21 mouse cellular contexts compared by ENCODE assay signal in genomic region chr4:97912560-97912959, GRCm38 (mm10).
DNase-seq lines count a peak whose midpoint lies in the region; ATAC-seq and TF ChIP-seq lines count a peak whose summit lies in the region.
"Had no signal": no experiment of that assay in that cellular context is flagged by ENCODE, and none has a peak within 500 bp of the region (broad histone marks: within the 10 kb centered on the region; RNA-seq: fewer than 3 reads in every experiment).

No protein-coding gene starts in this region.

- H3K27ac ChIP-seq in forebrain, embryonic 15.5 days (replicated peaks), result peak overlapping the region; percentile 93
- H3K27ac ChIP-seq in forebrain, embryonic 11.5 days (ENCODE audit: low read depth, low read length), result no peak overlapping the region
- H3K27ac ChIP-seq in heart, postnatal 0 days (ENCODE audit: low read depth), result peak overlapping the region; percentile 58; the same call in 1 of the 2 replicates
- H3K27ac ChIP-seq in liver, adult 2 months (replicated peaks; ENCODE audit: insufficient read depth, low read depth, low read length), result peak overlapping the region; percentile 32; the same call in 1 of the 2 replicates
- H3K27ac ChIP-seq in liver, embryonic 12.5 days, result no peak overlapping the region
- peak overlapping the region; percentile 80; the same call in 1 of the 2 replicates for H3K27ac ChIP-seq in hindbrain, postnatal 0 days
- H3K27ac ChIP-seq: heart, embryonic 15.5 days; kidney, embryonic 15.5 days; limb, embryonic 13.5 days; liver, embryonic 14.5 days; midbrain, embryonic 10.5 days; midbrain, embryonic 15.5 days had no signal

- no peaks in the 10 kb centered on the region for H3K9me3 ChIP-seq in forebrain, embryonic 15.5 days
- no peaks in the 10 kb centered on the region for H3K9me3 ChIP-seq in forebrain, embryonic 11.5 days (ENCODE audit: control insufficient read depth, low read length)
- H3K9me3 ChIP-seq in heart, postnatal 0 days (replicated peaks; ENCODE audit: control insufficient read depth, low read length), result no peaks in the 10 kb centered on the region
- H3K9me3 ChIP-seq in liver, embryonic 12.5 days (replicated peaks), result no peaks in the 10 kb centered on the region
- H3K9me3 ChIP-seq in hindbrain, postnatal 0 days (ENCODE audit: low read length), result no peaks in the 10 kb centered on the region
- H3K9me3 ChIP-seq: heart, embryonic 15.5 days; kidney, embryonic 15.5 days; limb, embryonic 13.5 days; midbrain, embryonic 10.5 days; midbrain, embryonic 15.5 days had no signal

- no peaks in the 10 kb centered on the region for H3K36me3 ChIP-seq in forebrain, embryonic 15.5 days
- no peaks in the 10 kb centered on the region for H3K36me3 ChIP-seq in forebrain, embryonic 11.5 days (ENCODE audit: control insufficient read depth, insufficient read depth, low read length)
- H3K36me3 ChIP-seq in heart, postnatal 0 days (replicated peaks; ENCODE audit: control insufficient read depth, insufficient read depth, low read length), result no peaks in the 10 kb centered on the region
- no peaks in the 10 kb centered on the region for H3K36me3 ChIP-seq in liver, adult 2 months (ENCODE audit: control insufficient read depth, insufficient read depth, low read length)
- H3K36me3 ChIP-seq in liver, embryonic 12.5 days, result no peaks in the 10 kb centered on the region
- H3K36me3 ChIP-seq in hindbrain, postnatal 0 days (ENCODE audit: insufficient read depth, low read length), result no peaks in the 10 kb centered on the region
- H3K36me3 ChIP-seq: heart, embryonic 15.5 days; kidney, embryonic 15.5 days; midbrain, embryonic 10.5 days; midbrain, embryonic 15.5 days had no signal

- H3K4me1 ChIP-seq in forebrain, embryonic 15.5 days, result peaks cover 59% of the 10 kb centered on the region
- H3K4me1 ChIP-seq in forebrain, embryonic 11.5 days (replicated peaks; ENCODE audit: control insufficient read depth, insufficient read depth, low read length), result peaks cover 4% of the 10 kb centered on the region
- peaks cover 42% of the 10 kb centered on the region for H3K4me1 ChIP-seq in heart, postnatal 0 days (ENCODE audit: control insufficient read depth, insufficient read depth)
- H3K4me1 ChIP-seq in liver, adult 2 months (ENCODE audit: control insufficient read depth, insufficient read depth, low read length), result peaks cover 19% of the 10 kb centered on the region
- no peaks in the 10 kb centered on the region for H3K4me1 ChIP-seq in liver, embryonic 12.5 days
- H3K4me1 ChIP-seq in hindbrain, postnatal 0 days (ENCODE audit: insufficient read depth, low read length), result peaks cover 24% of the 10 kb centered on the region
- H3K4me1 ChIP-seq: kidney, embryonic 15.5 days had no signal

- TF ChIP-seq EP300 in heart, postnatal 0 days (IDR thresholded peaks at IDR 0.05; ENCODE audit: low read depth), result no peak

- ATAC-seq in forebrain, embryonic 15.5 days (replicated peaks), result no peak
- no peak for ATAC-seq in forebrain, embryonic 11.5 days (replicated peaks; ENCODE audit: low FRiP score)
- no peak for ATAC-seq in heart, postnatal 0 days (ENCODE audit: insufficient read depth, low read depth)
- ATAC-seq in liver, embryonic 12.5 days, result no peak
- ATAC-seq in hindbrain, postnatal 0 days, result no peak
- ATAC-seq: CD4-positive, CD25-positive, alpha-beta regulatory T cell, adult 4 months had no signal

- peaks cover 20% of the 10 kb centered on the region; the same call in 1 of the 2 replicates for H3K79me2 ChIP-seq in liver, adult 2 months (ENCODE audit: control insufficient read depth, insufficient read depth, low read length)

- TF ChIP-seq CTCF in heart, postnatal 0 days (IDR thresholded peaks at IDR 0.05; ENCODE audit: low read depth), result no peak
- TF ChIP-seq CTCF in liver, adult 2 months (IDR thresholded peaks at IDR 0.05; ENCODE audit: low read depth, low read length), result no peak
- no peak for TF ChIP-seq CTCF in hindbrain, postnatal 0 days (IDR thresholded peaks at IDR 0.05; ENCODE audit: low read depth)

- no peak overlapping the region for H3K4me3 ChIP-seq in forebrain, embryonic 15.5 days
- no peak overlapping the region for H3K4me3 ChIP-seq in forebrain, embryonic 11.5 days (ENCODE audit: low read depth, low read length)
- H3K4me3 ChIP-seq in heart, postnatal 0 days (ENCODE audit: low read depth, low read length), result no peak overlapping the region
- no peak overlapping the region for H3K4me3 ChIP-seq in liver, adult 2 months (ENCODE audit: insufficient read depth, low read depth, low read length)
- H3K4me3 ChIP-seq in liver, embryonic 12.5 days, result no peak overlapping the region
- no peak overlapping the region for H3K4me3 ChIP-seq in hindbrain, postnatal 0 days (ENCODE audit: low read length)
- H3K4me3 ChIP-seq: erythroblast, embryonic 14.5 days; heart, embryonic 15.5 days; kidney, embryonic 15.5 days; limb, embryonic 13.5 days; midbrain, embryonic 10.5 days; midbrain, embryonic 15.5 days had no signal

- no peaks in the 10 kb centered on the region for H3K27me3 ChIP-seq in forebrain, embryonic 15.5 days
- no peaks in the 10 kb centered on the region for H3K27me3 ChIP-seq in forebrain, embryonic 11.5 days (ENCODE audit: control insufficient read depth, insufficient read depth, low read length)
- no peaks in the 10 kb centered on the region for H3K27me3 ChIP-seq in heart, postnatal 0 days (ENCODE audit: control insufficient read depth, insufficient read depth, low read length)
- no peaks in the 10 kb centered on the region for H3K27me3 ChIP-seq in liver, adult 2 months (ENCODE audit: control insufficient read depth, insufficient read depth, low read length)
- no peaks in the 10 kb centered on the region for H3K27me3 ChIP-seq in liver, embryonic 12.5 days (replicated peaks)
- H3K27me3 ChIP-seq in hindbrain, postnatal 0 days (ENCODE audit: insufficient read depth, low read length), result no peaks in the 10 kb centered on the region
- H3K27me3 ChIP-seq: heart, embryonic 15.5 days; kidney, embryonic 15.5 days; limb, embryonic 13.5 days; midbrain, embryonic 15.5 days had no signal

- no peak overlapping the region for H3K4me2 ChIP-seq in forebrain, embryonic 15.5 days (replicated peaks)
- no peak overlapping the region for H3K4me2 ChIP-seq in forebrain, embryonic 11.5 days (ENCODE audit: low read depth, low read length, severe bottlenecking)
- H3K4me2 ChIP-seq in heart, postnatal 0 days (ENCODE audit: low read depth, low read length), result no peak overlapping the region
- H3K4me2 ChIP-seq in liver, embryonic 12.5 days, result no peak overlapping the region
- H3K4me2 ChIP-seq in hindbrain, postnatal 0 days (ENCODE audit: low read depth, low read length), result no peak overlapping the region
- H3K4me2 ChIP-seq: heart, embryonic 15.5 days; kidney, embryonic 15.5 days; limb, embryonic 13.5 days; lung, embryonic 14.5 days; midbrain, embryonic 15.5 days had no signal

- no peak overlapping the region for H3K9ac ChIP-seq in forebrain, embryonic 15.5 days (replicated peaks)
- no peak overlapping the region for H3K9ac ChIP-seq in forebrain, embryonic 11.5 days (ENCODE audit: low read length)
- no peak overlapping the region for H3K9ac ChIP-seq in heart, postnatal 0 days (replicated peaks; ENCODE audit: low read depth, low read length)
- no peak overlapping the region for H3K9ac ChIP-seq in liver, adult 2 months (ENCODE audit: low read depth, low read length)
- no peak overlapping the region for H3K9ac ChIP-seq in liver, embryonic 12.5 days
- H3K9ac ChIP-seq in hindbrain, postnatal 0 days (replicated peaks; ENCODE audit: low read length), result no peak overlapping the region
- H3K9ac ChIP-seq: heart, embryonic 15.5 days; kidney, embryonic 15.5 days; limb, embryonic 13.5 days; liver, embryonic 14.5 days; lung, embryonic 14.5 days; midbrain, embryonic 15.5 days had no signal

- no peak for DNase-seq in forebrain, embryonic 11.5 days (ENCODE audit: low spot score)
- DNase-seq in heart, postnatal 0 days (ENCODE audit: low spot score), result no peak
- no peak for DNase-seq in heart, adult 9 months (ENCODE audit: low spot score in 2 of 2)
- DNase-seq in liver, adult 2 months (ENCODE audit: extremely low read depth, low read depth, low spot score), result no peak
- DNase-seq in hindbrain, postnatal 0 days (ENCODE audit: low spot score), result no peak
- DNase-seq: adrenal gland, postnatal 14 days; gastrocnemius, postnatal 25 days; kidney, adult 18-20 months; kidney, postnatal 25 days; lung, embryonic 14.5 days; thymus, postnatal 36 days had no signal

- TF ChIP-seq POLR2A in liver, adult 2 months (IDR thresholded peaks at IDR 0.05; ENCODE audit: extremely low read depth, insufficient read depth, low read length), result no peak

- 90% methylated on average over 11 of the region's 11 CpGs for WGBS in forebrain, embryonic 15.5 days
- WGBS in forebrain, embryonic 11.5 days, result 97% methylated on average over 11 of the region's 11 CpGs
- WGBS in heart, postnatal 0 days, result 97% methylated on average over 11 of the region's 11 CpGs
- 94% methylated on average over 11 of the region's 11 CpGs for WGBS in liver, adult 2 months
- 85% methylated on average over 11 of the region's 11 CpGs for WGBS in liver, embryonic 12.5 days (ENCODE audit: insufficient replicate concordance)
- WGBS in hindbrain, postnatal 0 days, result 92% methylated on average over 11 of the region's 11 CpGs

Comparison
In these comparisons a context has a peak if more than half of its experiments do, and no peak if none do; other contexts are left out.
1. H3K27ac ChIP-seq: peak in forebrain, embryonic 15.5 days (single experiment), heart, postnatal 0 days (single experiment), liver, adult 2 months (single experiment) and hindbrain, postnatal 0 days (single experiment); none in forebrain, embryonic 11.5 days (single experiment) and liver, embryonic 12.5 days (single experiment).